Mouse (Mus musculus): ENCODE measurements around the gene Stpg4. TPM values are rescaled to one million over a fixed set of nuclear protein-coding genes. Genes with fewer than 3 reads are reported as not detected.

Stpg4 gene
- total RNA-seq, 2 experiments from 2014 or later: 1.0 TPM; not detected in 1

DNA sequence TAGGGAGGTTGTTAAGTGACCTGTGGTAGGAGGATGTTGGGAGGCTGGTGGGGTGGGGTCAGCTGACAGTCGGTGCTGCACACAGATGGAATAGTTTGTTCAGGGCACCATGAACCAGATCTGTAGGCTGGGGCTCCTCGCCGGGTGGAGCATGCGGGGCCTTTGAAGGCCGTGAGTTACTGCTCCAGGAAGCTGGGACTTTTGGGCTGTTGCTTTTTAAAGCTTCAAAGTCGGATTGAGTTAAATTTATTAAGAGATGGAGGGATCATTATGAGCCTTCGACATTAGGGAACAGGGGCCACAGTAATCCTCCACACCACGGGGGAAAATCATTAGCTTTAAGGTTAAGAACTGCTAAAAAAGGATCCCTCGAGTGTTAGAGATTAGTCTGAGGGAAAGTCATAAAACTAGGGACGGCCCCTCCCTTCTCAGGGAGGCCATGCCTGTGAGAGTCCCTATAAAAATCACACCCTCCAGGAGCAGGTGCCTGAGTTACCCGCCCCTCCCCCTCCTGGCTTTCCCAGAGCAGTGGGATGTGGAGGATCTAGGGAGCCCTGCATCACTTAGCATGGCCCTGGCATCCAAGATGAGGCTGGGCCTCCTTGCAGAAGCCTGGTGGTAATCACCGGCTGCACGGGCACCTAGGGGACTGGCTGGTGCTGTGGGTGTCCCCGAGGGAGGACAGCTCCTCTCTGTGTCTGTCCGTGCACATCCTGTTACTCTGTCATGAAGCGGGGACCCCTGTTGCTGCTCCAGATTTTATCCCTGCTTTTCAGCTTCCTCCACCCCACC is 75.2 kb downstream of the Stpg4 start:
- ATAC-seq (replicated peaks; ENCODE audit: poor library complexity): no peak

DNA sequence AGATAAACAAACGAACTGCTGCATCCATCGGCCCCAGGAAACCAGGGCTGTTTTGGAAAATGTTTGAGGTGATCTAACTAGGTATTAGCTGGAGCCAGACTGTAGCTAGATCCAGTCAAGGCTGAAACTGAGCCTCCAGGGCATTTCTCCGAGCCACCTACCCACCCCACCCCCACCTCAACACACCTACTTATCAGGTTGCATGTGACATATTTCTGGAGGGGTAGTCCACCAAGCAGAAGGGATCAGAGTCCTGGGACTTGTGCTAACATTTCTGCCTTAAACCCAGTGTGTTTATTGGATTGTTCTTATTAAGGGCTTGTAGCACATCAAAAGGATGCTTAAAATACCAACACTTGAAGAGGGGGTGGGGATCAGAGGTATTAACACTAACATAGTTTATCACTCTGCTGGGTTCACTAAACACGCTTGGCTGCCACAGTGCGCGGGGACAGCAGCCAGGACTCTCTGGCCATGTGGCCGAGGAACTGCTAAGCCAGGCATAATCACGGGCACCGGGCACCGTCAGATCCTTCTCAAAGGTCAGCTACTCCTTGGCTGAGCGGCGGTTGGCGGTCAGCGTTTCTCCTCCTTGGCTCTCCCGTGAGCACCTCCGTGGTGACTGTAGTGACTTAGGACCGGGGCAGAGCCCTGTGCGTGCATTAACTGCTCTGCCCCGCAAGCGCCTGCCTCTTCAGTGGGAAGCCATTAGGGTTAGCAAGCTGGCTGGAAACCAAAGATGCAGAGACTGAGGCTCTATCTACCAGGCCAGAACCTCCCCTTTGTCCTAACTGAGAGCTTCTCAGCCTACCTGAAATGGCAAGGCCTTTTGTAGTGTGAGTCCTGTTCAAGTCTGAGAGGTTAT is 76.1 kb downstream of the Stpg4 start:
- no peak for ATAC-seq (replicated peaks; ENCODE audit: poor library complexity)

DNA sequence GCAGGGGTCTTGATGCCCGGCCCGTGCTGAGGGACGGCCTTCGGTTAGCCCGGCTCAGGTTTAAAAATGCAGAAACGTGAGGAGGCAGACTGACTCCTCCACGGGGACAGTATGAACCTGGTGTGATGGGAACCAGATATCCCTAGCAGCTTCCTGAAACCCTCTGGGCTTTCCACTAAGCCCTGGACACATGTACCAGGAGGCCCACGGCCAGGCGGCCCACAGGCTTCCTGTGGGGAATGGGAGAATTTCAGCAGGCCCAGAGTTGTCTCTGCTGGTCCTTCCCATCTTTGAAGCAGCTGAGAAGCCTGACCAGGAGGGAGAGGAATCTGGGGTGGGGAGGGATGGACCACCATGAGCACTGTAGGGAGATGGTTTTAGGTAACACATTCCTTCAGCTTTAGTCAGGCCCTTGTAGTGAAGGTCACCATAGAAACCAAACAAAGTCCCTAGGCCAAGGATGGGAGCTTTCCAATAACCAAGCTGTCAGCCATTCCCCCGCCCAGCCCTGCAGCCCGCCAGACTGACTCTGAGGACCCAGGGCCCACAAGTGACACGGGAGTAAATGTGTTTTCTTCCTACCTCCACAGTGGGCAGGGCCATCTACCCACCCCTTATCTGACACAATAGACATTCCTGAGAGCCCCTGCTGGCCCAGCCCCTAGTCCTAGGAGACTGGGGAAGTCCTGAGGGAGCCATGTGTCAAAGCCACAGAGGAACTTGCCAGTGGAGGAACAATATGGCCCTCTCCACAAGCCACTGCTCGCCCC is 76.9 kb downstream of the Stpg4 start:
- ATAC-seq (replicated peaks; ENCODE audit: poor library complexity): peak; percentile 47

DNA sequence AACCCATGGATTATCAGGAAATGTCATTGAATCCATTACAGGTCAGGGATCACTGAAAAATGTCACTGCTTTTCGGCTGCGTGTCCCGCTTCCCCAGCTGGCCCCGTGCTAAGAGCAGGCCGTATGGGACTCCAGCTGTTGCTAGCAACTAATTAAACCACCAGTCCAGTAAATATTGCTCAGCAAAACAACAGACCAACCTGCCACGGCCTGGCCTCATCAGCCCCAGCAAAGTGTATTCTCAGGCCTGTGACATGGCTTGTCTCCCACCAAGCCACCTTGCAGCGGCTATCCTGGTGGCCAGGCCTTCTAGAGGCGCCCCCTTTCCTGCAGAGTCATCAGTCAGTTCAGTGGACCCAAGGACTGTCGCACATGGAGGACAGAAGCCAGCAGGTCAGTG is 78.0 kb downstream of the Stpg4 start:
- no peak for ATAC-seq (replicated peaks; ENCODE audit: poor library complexity)

DNA sequence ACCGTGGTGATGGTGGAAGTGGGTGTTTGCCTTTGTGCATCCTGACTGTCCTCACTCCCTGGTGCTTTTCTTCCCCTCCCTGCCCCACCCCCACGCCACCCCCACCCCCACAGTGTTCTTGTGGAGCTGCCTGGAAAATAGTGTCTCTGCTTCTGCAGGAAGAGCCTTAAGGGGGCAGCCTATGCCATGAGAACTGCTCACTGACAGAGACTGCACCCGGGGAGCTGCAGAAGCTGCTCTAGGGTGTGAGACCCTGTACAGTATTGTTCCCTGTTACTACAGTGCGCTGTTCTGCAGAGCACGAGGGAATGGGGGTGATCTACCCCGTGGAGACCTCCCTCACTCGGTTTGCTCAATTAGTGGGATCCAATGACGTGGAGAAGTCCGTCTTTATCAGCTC is 78.5 kb downstream of the Stpg4 start:
- ATAC-seq (replicated peaks; ENCODE audit: poor library complexity): no peak

DNA sequence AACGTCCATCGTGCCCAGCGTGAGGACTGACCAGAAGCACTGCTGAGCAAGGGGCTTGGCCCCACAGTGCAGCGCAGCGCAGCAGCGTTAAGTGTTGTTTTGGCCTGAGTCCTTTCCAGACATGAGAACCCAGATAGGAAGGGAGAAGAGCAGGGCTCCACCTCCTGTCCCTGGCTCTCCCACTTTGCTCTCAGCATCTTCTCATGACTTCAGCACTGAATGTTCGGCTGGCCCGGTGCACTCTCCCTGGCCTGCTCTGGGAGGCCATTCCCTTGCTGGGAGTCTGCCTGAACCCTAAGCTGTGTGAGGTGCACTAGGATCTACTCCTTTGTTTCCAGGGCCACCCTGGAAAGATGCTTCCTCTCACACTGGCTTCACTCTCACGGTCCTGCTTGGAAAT is 79.2 kb downstream of the Stpg4 start:
- ATAC-seq (replicated peaks; ENCODE audit: poor library complexity): no peak

DNA sequence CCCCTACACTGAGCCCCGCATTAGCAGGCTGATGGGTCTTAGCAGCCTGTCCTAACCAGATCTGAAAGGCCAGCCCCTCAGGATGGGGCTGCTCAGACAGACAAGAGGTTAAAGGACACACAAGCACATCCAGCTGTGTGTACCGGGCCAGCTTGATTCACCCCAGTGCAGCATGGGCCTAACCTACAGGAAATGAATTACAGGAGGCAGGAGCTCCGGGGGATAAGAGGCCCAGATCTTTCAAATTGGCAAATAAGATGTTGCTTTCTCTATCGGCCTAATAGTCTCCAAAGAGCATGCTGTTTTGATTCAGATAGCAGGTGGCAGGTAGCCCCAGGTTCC is 82.3 kb downstream of the Stpg4 start:
- no peak for ATAC-seq (replicated peaks; ENCODE audit: poor library complexity)

DNA sequence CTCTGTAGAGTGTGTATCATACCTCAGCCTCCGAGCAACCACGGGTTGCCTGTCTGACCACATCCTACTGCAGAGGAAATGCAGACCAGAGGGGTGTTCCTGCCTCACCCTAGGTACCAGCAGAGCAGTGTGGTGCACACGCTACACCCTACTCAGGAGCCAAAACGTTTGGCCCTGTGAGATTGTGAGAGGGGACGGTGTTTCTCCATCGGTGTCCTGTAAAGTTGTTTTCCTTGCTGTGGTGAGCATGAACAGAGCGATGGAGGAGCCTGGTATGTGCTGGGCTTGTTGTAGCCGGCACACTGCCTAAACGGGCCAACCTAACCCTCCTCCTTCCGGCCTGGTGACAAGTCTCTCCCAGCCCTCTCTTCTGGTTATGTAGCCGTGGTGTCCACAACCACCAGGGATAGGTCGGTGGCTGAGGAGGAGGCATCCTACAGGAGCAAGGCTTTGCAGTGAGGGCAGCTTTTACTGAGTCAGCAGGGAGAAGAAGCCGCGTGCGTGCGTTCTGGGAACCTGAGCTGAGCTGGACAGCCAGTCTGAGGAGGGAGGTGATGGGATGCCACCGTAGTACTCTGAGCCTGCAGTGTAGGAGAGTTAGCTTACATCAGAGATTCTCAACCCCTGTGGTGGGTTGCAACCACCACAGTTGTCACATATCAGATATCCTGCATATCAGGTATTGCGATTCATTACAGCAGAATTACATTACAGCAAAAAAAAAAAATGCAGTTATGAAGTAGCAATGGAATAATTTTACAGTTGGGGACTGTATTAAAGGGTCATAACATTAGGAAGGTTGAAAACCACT is 82.9 kb downstream of the Stpg4 start:
- peak; percentile 72 for ATAC-seq (replicated peaks; ENCODE audit: poor library complexity)

DNA sequence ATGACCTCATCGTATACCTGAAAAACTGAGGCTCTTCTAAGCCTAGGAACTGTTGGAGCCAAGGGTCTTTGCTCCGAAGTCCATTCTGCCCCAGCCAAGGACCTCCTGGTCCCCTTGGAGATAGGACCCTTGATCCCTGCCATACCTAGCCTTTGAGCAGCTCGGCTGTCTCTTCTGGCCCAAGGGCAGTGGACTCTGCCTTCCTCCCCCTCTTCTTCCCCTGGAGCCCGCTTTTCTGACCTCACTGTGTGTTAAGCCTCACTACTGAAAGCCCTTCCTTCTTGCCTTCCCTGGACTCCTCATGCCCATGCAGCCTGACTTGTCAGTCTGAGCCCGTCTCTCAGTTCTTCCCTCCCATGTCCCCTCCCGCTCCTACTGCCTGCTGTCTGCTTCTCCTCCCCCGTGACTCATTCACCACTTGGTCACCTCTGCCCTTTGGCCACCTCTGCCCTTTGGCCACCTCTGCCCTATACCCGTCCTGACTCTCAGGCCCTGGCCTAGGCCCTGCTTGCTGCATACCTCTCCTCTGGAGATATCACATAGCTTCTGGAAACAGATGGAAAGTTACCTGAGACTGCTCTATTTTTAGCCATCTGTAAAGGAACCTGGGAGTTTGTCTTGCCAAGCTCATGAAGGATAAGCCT is 84.4 kb downstream of the Stpg4 start:
- ATAC-seq (replicated peaks; ENCODE audit: poor library complexity): no peak

Other genes starting within 250 kb of the Stpg4 start
- 41.7 and 41.8 TPM in 2 replicates for gene Mcfd2, start 161.8 kb downstream of the Stpg4 start, total RNA-seq (2015)
- 111 and 130 TPM in 2 replicates for gene Mcfd2, start 161.8 kb downstream of the Stpg4 start, total RNA-seq (2017)
- gene Ttc7, start 144.9 kb downstream of the Stpg4 start, total RNA-seq (2015): 47.8 and 54.7 TPM in 2 replicates
- 53.2 and 58.5 TPM in 2 replicates for gene Ttc7, start 144.9 kb downstream of the Stpg4 start, total RNA-seq (2017)
- 664 and 692 TPM in 2 replicates for gene Calm2, start 19.2 kb upstream of the Stpg4 start, total RNA-seq (2015)
- 1,536 and 1,800 TPM in 2 replicates for gene Calm2, start 19.2 kb upstream of the Stpg4 start, total RNA-seq (2017)
- not detected in 2 replicates for gene Epcam, start 208.2 kb upstream of the Stpg4 start, total RNA-seq (2015)
- gene Epcam, start 208.2 kb upstream of the Stpg4 start, total RNA-seq (2017): 0.34 TPM in 1 of 2 replicates, not detected in the other
- gene Msh2, start 244.6 kb upstream of the Stpg4 start, total RNA-seq (2015): 35.3 and 46.8 TPM in 2 replicates
- 75.0 and 95.0 TPM in 2 replicates for gene Msh2, start 244.6 kb upstream of the Stpg4 start, total RNA-seq (2017)

Data from megakaryocyte progenitor cell, adult 5-6 weeks (primary cell).